Mouse (Mus musculus) forebrain, postnatal 0 days (tissue): ENCODE data around the gene Mgll. TPM values are rescaled to one million over a fixed set of nuclear protein-coding genes. Genes with fewer than 3 reads are reported as not detected.
A peak's percentile ranks its signal among the peaks of the same experiment; 100 is the strongest.

Source experiments
- ATAC-seq: fragments of 200-750 bp; cut with Nextera tagmentation; 2 replicates; pipeline ENCODE4 v1.8.0; 2017; ENCODE audit warnings: mild to moderate bottlenecking, moderate library complexity
- DNase-seq: peaks from one replicate; pipeline ENCODE4 v3.0.0-alpha.2; 2015
- H3K27ac ChIP-seq: fragments of 300-500 bp; sonication (generic); 2 replicates; pipeline ENCODE4 v1.5.1; 2014; ENCODE audit warnings: low read depth, mild to moderate bottlenecking, antibody characterized with exemption, low read length, moderate library complexity, mixed read lengths
- H3K27me3 ChIP-seq: fragments of 300-500 bp; sonication (generic); 2 replicates; pipeline ENCODE4 v1.6.1; 2014; ENCODE audit warnings: mild to moderate bottlenecking, low read length, mixed read lengths; ENCODE audit not compliant: insufficient read depth
- H3K36me3 ChIP-seq: fragments of 300-500 bp; sonication (generic); 2 replicates; pipeline ENCODE4 v1.6.1; 2014; ENCODE audit warnings: mild to moderate bottlenecking, moderate library complexity; ENCODE audit not compliant: insufficient read depth
- H3K4me1 ChIP-seq: fragments of 300-500 bp; sonication (generic); 2 replicates; pipeline ENCODE4 v1.6.1; 2014; ENCODE audit warnings: antibody characterized with exemption; ENCODE audit not compliant: insufficient read depth
- H3K4me2 ChIP-seq: fragments of 300-500 bp; sonication (generic); 2 replicates; pipeline ENCODE4 v1.6.1; 2014; ENCODE audit warnings: low read depth, mild to moderate bottlenecking, moderate library complexity
- H3K4me3 ChIP-seq: fragments of 300-500 bp; sonication (generic); 2 replicates; pipeline ENCODE4 v1.5.1; 2014; ENCODE audit warnings: low read depth, low read length, mixed read lengths
- H3K9ac ChIP-seq: fragments of 300-500 bp; sonication (generic); 2 replicates; pipeline ENCODE4 v1.6.1; 2014; ENCODE audit warnings: mild to moderate bottlenecking
- H3K9me3 ChIP-seq: fragments of 300-500 bp; sonication (generic); 2 replicates; pipeline ENCODE4 v1.6.1; 2016; ENCODE audit warnings: low read length
- CTCF ChIP-seq: sonication (generic); IDR thresholded peaks from 2 replicates; pipeline ENCODE4 v1.5.1; 2016; ENCODE audit warnings: antibody characterized with exemption, control low read depth, low read depth
- WGBS: fragments of 180-500 bp; shearing (Covaris S2); extraction: QIAGEN DNeasy Blood & Tissue Kit; methylation state at CpG from one replicate; pipeline ENCODE4 v1.1.7; 2014; 5-methylcytosine and 5-hydroxymethylcytosine counted together
- polyA plus RNA-seq: library from polyadenylated mRNA; unstranded; fragments of >200 nt; fragmentation: Nextera tagmentation; extraction: Ambion mirVana; gene quantifications from 2 replicates; pipeline ENCODE4 v1.2.1, GENCODE M21; 2015
- total RNA-seq: library from RNA; depleted of rRNA; stranded (reverse); fragments of >200 nt; gene quantifications from 2 replicates; pipeline ENCODE4 v1.2.3, GENCODE M21; 2014

Gene Mgll
- total and polyA plus RNA-seq, 2 experiments from 2014 or later, result 35.1 to 60.7 TPM

GRCm38 (mm10) chr6:88815489-88815888 is 91.3 kb downstream of the Mgll start:
- no peak for DNase-seq
- 82% methylated on average over 3 of the region's 3 CpGs for WGBS

GRCm38 (mm10) chr6:88816913-88817312 is 92.7 kb downstream of the Mgll start:
- Histone ChIP-seq H3K9ac (no peak overlapping the region), H3K9me3 (no peaks in the 10 kb centered on the region), H3K36me3 (no peaks in the 10 kb centered on the region), H3K4me1 (0 out of 2 replicates have a peak, but pooled peaks cover 2% of the 10 kb centered on the region), H3K4me2 (no peak overlapping the region), H3K27me3 (no peaks in the 10 kb centered on the region), H3K27ac (no peak overlapping the region), H3K4me3 (no peak overlapping the region)
- no peak for DNase-seq
- TF ChIP-seq CTCF, result no peak
- ATAC-seq, result no peak
- WGBS, result 79% methylated on average over 3 of the region's 3 CpGs

More at GRCm38 (mm10) chr6:88815489-88815888, 91.3 kb downstream of the Mgll start:
- TF ChIP-seq CTCF, result no peak
- H3K4me1 ChIP-seq, result 0 out of 2 replicates have a peak, but pooled peaks cover 2% of the 10 kb centered on the region
- no peaks in the 10 kb centered on the region for H3K9me3 ChIP-seq
- no peak overlapping the region for H3K4me3 ChIP-seq
- H3K27ac ChIP-seq, result no peak overlapping the region
- H3K9ac ChIP-seq, result no peak overlapping the region
- H3K36me3 ChIP-seq, result no peaks in the 10 kb centered on the region
- no peak overlapping the region for H3K4me2 ChIP-seq
- ATAC-seq, result no peak
- no peaks in the 10 kb centered on the region for H3K27me3 ChIP-seq

GRCm38 (mm10) chr6:88820853-88821252 is 96.6 kb downstream of the Mgll start:
- H3K36me3 ChIP-seq, result no peaks in the 10 kb centered on the region
- no peak overlapping the region for H3K4me3 ChIP-seq
- H3K27me3 ChIP-seq, result no peaks in the 10 kb centered on the region
- no peaks in the 10 kb centered on the region for H3K4me1 ChIP-seq
- 66% methylated on average over 3 of the region's 3 CpGs for WGBS
- no peak for TF ChIP-seq CTCF
- no peak overlapping the region for H3K9ac ChIP-seq
- H3K4me2 ChIP-seq, result no peak overlapping the region
- H3K27ac ChIP-seq, result no peak overlapping the region
- DNase-seq (no peak), ATAC-seq (no peak)
- no peaks in the 10 kb centered on the region for H3K9me3 ChIP-seq

GRCm38 (mm10) chr6:88821294-88821693 is 97.1 kb downstream of the Mgll start:
- H3K27ac ChIP-seq, result no peak overlapping the region
- ATAC-seq, result no peak
- 92% methylated on average over 6 of the region's 6 CpGs for WGBS
- H3K9ac ChIP-seq, result no peak overlapping the region
- no peaks in the 10 kb centered on the region for H3K4me1 ChIP-seq
- DNase-seq, result no peak
- H3K4me3 ChIP-seq, result no peak overlapping the region
- no peak overlapping the region for H3K4me2 ChIP-seq
- no peaks in the 10 kb centered on the region for H3K27me3 ChIP-seq
- H3K9me3 ChIP-seq, result no peaks in the 10 kb centered on the region
- no peak for TF ChIP-seq CTCF
- H3K36me3 ChIP-seq, result no peaks in the 10 kb centered on the region

GRCm38 (mm10) chr6:88821901-88822300 is 97.7 kb downstream of the Mgll start:
- H3K4me2 ChIP-seq, result no peak overlapping the region
- H3K27me3 ChIP-seq, result no peaks in the 10 kb centered on the region
- no peaks in the 10 kb centered on the region for H3K4me1 ChIP-seq
- DNase-seq (no peak), ATAC-seq (peak; percentile 30; the same call in 1 of the 2 replicates)
- no peak overlapping the region for H3K27ac ChIP-seq
- no peaks in the 10 kb centered on the region for H3K36me3 ChIP-seq
- no peak overlapping the region for H3K4me3 ChIP-seq
- WGBS, result 67% methylated on average over 11 of the region's 11 CpGs
- H3K9me3 ChIP-seq, result no peaks in the 10 kb centered on the region
- no peak overlapping the region for H3K9ac ChIP-seq
- no peak for TF ChIP-seq CTCF

- DNase-seq (no peak), ATAC-seq (no peak)
- 51% methylated on average over 7 of the region's 7 CpGs for WGBS
- Histone ChIP-seq H3K9ac (no peak overlapping the region), H3K9me3 (no peaks in the 10 kb centered on the region), H3K27ac (no peak overlapping the region), H3K4me2 (no peak overlapping the region), H3K27me3 (no peaks in the 10 kb centered on the region), H3K4me3 (no peak overlapping the region), H3K36me3 (no peaks in the 10 kb centered on the region), H3K4me1 (0 out of 2 replicates have a peak, but pooled peaks cover 5% of the 10 kb centered on the region)
- TF ChIP-seq CTCF, result no peak
These were observed 100.0 kb downstream of the Mgll start for GRCm38 (mm10) chr6:88824183-88824582.

- H3K27ac ChIP-seq, result no peak overlapping the region
- DNase-seq (no peak), ATAC-seq (no peak)
- no peak overlapping the region for H3K4me3 ChIP-seq
- TF ChIP-seq CTCF, result no peak
- no peaks in the 10 kb centered on the region for H3K27me3 ChIP-seq
- no peak overlapping the region for H3K4me2 ChIP-seq
- no peaks in the 10 kb centered on the region for H3K36me3 ChIP-seq
- no peak overlapping the region for H3K9ac ChIP-seq
- H3K9me3 ChIP-seq, result no peaks in the 10 kb centered on the region
- WGBS, result 62% methylated on average over 3 of the region's 3 CpGs
- H3K4me1 ChIP-seq, result 0 out of 2 replicates have a peak, but pooled peaks cover 5% of the 10 kb centered on the region
These were observed 101.9 kb downstream of the Mgll start for GRCm38 (mm10) chr6:88826088-88826487.

- H3K9ac ChIP-seq, result no peak overlapping the region
- peak; percentile 67 for TF ChIP-seq CTCF
- no peaks in the 10 kb centered on the region for H3K36me3 ChIP-seq
- no peaks in the 10 kb centered on the region for H3K27me3 ChIP-seq
- H3K4me2 ChIP-seq, result no peak overlapping the region
- H3K4me3 ChIP-seq, result no peak overlapping the region
- 28% methylated on average over 6 of the region's 6 CpGs for WGBS
- DNase-seq (peak; percentile 70), ATAC-seq (peak; percentile 63)
- H3K9me3 ChIP-seq, result no peaks in the 10 kb centered on the region
- 0 out of 2 replicates have a peak, but pooled peaks cover 5% of the 10 kb centered on the region for H3K4me1 ChIP-seq
- no peak overlapping the region for H3K27ac ChIP-seq
These were observed 102.3 kb downstream of the Mgll start for GRCm38 (mm10) chr6:88826545-88826944.
